Mouse (Mus musculus) liver, embryonic 14.5 days (tissue): ENCODE results near the gene Dhx37. TPM values are rescaled to one million over a fixed set of nuclear protein-coding genes. Genes with fewer than 3 reads are reported as not detected.
A peak's percentile ranks its signal among the peaks of the same experiment; 100 is the strongest.

Experiments
- ATAC-seq: fragments of 200-750 bp; cut with Nextera tagmentation; 2 replicates; pipeline ENCODE4 v1.8.0; 2017; ENCODE audit warnings: moderate number of reproducible peaks, mild to moderate bottlenecking, moderate library complexity; ENCODE audit not compliant: insufficient read depth
- DNase-seq, 3 experiments: peaks; one replicate each; pipeline ENCODE4 v3.0.0-alpha.2; 2012 to 2013; ENCODE audit warnings: low read depth in 3 of 3, low spot score in 3 of 3
- H3K27ac ChIP-seq: fragments of 300-500 bp; sonication (generic); 2 replicates; pipeline ENCODE4 v1.5.1; 2014; ENCODE audit warnings: moderate library complexity, mild to moderate bottlenecking, control low read depth, inconsistent platforms
- H3K27me3 ChIP-seq: fragments of 300-500 bp; sonication (generic); 2 replicates; pipeline ENCODE4 v1.6.1; 2014; ENCODE audit warnings: mild to moderate bottlenecking, low read length, moderate library complexity; ENCODE audit not compliant: control insufficient read depth, insufficient read depth
- H3K36me3 ChIP-seq: fragments of 300-500 bp; sonication (generic); replicated peaks from 2 replicates; pipeline ENCODE4 v1.6.1; 2014; ENCODE audit warnings: low read depth; ENCODE audit not compliant: control insufficient read depth, insufficient read depth
- H3K4me1 ChIP-seq, 2 experiments: fragments of 200-500 bp in 1 of 2; fragments of 300-500 bp in 1 of 2; sonication (generic) in 1 of 2; replicated peaks; 2 replicates each; pipeline ENCODE4 v1.6.1; 2012 to 2014; ENCODE audit warnings: antibody characterized with exemption in 1 of 2, inconsistent platforms in 1 of 2, low read length in 1 of 2; ENCODE audit not compliant: control insufficient read depth in 2 of 2, insufficient read depth in 2 of 2
- H3K4me2 ChIP-seq: fragments of 300-500 bp; sonication (generic); 2 replicates; pipeline ENCODE4 v1.6.1; 2014; ENCODE audit warnings: low read depth, mild to moderate bottlenecking, control low read depth, moderate library complexity
- H3K4me3 ChIP-seq, 2 experiments: fragments of 200-500 bp in 1 of 2; fragments of 300-500 bp in 1 of 2; sonication (generic) in 1 of 2; 2 replicates each; pipeline ENCODE4 v1.5.1; 2012 to 2014; ENCODE audit warnings: low read depth in 2 of 2, low read length in 2 of 2, mild to moderate bottlenecking in 2 of 2, control low read depth in 1 of 2, inconsistent platforms in 1 of 2, moderate library complexity in 1 of 2; ENCODE audit not compliant: insufficient read depth in 1 of 2
- H3K9ac ChIP-seq: fragments of 300-500 bp; sonication (generic); replicated peaks from 2 replicates; pipeline ENCODE4 v1.6.1; 2014; ENCODE audit warnings: mild to moderate bottlenecking, control low read depth, moderate library complexity
- H3K9me3 ChIP-seq: fragments of 300-500 bp; sonication (generic); 2 replicates; pipeline ENCODE4 v1.6.1; 2016; ENCODE audit warnings: low read length, mixed read lengths; ENCODE audit not compliant: control insufficient read depth
- CTCF ChIP-seq: IDR thresholded peaks from 2 replicates; pipeline ENCODE4 v1.5.1; 2016; ENCODE audit warnings: antibody characterized with exemption, low read depth, control low read depth
- EP300 ChIP-seq: IDR thresholded peaks from 2 replicates; pipeline ENCODE4 v1.6.1; 2016; ENCODE audit warnings: antibody characterized with exemption, low read depth
- WGBS: fragments of 180-500 bp; shearing (Covaris S2); extraction: QIAGEN DNeasy Blood & Tissue Kit; methylation state at CpG from one replicate; pipeline ENCODE4 v1.1.7; 2014; ENCODE audit not compliant: insufficient replicate concordance; 5-methylcytosine and 5-hydroxymethylcytosine counted together
- polyA plus RNA-seq, 2 experiments: library from polyadenylated mRNA; depleted of rRNA in 1 of 2; stranded (reverse) in 1 of 2; unstranded in 1 of 2; fragments of >200 nt; fragmentation: Nextera tagmentation in 1 of 2; extraction: Ambion mirVana in 1 of 2; gene quantifications; 2 replicates each; pipeline versions ENCODE4 v1.2.1 to v1.2.3; 2012 to 2014

Gene Dhx37
- polyA plus RNA-seq, 2 experiments, result 2.2 to 8.1 TPM

DNA sequence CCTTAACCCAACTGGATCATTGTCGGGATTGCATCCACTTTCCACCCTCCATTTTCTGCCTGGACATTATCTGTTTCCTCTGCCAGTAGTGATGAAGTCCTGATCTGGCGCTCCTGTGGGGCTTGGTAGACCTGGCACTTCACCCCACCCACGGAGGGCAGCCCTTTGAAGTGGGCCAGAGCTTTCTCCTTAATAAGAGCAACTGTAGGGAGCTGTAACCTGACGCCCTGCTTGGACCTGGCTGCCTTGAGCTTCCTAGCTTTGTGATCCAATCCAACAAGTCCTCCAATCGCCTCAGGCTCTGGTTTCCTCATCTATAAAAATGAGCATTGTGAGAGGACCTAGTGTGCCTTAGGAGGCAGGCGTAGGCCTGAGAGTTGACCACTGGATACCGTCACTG is 43.6 kb upstream of the Dhx37 start:
- Histone ChIP-seq H3K4me1 (peaks cover 18 to 21% of the 10 kb centered on the region in 2 experiments), H3K36me3 (no peaks in the 10 kb centered on the region), H3K4me3 (no peak overlapping the region), H3K4me2 (peak overlapping the region; percentile 82), H3K9ac (no peak overlapping the region), H3K9me3 (no peaks in the 10 kb centered on the region), H3K27me3 (no peaks in the 10 kb centered on the region), H3K27ac (no peak overlapping the region)
- WGBS, result 77% methylated on average over 7 of the region's 7 CpGs
- TF ChIP-seq EP300 (no peak), CTCF (no peak)
- no peak for ATAC-seq
- no peak for DNase-seq

DNA sequence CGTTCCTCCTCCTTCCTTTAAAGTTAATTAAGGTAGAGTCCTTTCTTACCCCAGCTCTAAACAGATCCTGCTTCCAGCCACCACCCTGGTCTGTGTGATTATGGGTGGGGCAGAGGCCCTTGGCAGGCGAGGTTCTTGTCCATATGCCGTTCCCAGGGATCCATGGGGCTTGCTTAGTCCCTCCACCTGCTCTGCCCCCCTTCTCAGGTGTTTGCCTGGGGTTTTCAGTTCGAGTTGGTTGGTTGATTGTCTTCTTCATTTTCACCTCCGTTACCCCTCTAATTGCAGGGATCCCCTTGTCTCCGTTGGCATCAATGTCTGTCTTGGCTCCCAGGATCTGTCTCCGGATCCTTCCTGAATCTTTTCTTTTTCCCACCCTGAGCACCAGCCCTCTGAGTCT is 42.9 kb upstream of the Dhx37 start:
- ATAC-seq, result no peak
- Histone ChIP-seq H3K27ac (no peak overlapping the region), H3K9me3 (no peaks in the 10 kb centered on the region), H3K4me3 (peak overlapping the region; percentile 68 to 71), H3K9ac (peak overlapping the region; percentile 67; the same call in 1 of the 2 replicates), H3K36me3 (no peaks in the 10 kb centered on the region), H3K4me2 (peak overlapping the region; percentile 82), H3K4me1 (peaks cover 18 to 21% of the 10 kb centered on the region in 2 experiments), H3K27me3 (no peaks in the 10 kb centered on the region)
- no peak for DNase-seq
- 54% methylated on average over 7 of the region's 7 CpGs for WGBS
- TF ChIP-seq EP300 (no peak), CTCF (no peak)

DNA sequence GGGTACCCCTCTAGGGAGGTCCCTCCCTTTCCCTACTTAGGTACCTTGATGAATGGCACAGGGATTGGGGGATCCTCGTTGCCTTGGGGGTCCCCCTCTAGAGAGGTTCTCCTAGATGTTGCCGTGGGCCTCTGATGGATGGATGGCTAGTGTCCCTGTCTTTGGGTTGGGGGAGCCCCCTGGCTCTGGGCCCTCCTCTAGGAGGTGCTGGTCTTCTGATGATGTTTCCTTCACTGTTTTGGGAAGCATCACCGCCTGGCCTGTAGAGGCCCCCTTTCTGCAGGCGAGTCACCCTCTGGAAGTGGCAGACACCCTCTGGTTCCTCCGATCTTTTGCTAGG is 42.3 kb upstream of the Dhx37 start:
- H3K4me3 ChIP-seq, result peak overlapping the region; percentile 68 to 71
- peaks cover 18 to 21% of the 10 kb centered on the region in 2 experiments for H3K4me1 ChIP-seq
- H3K36me3 ChIP-seq, result no peaks in the 10 kb centered on the region
- WGBS, result 20% methylated on average over 5 of the region's 5 CpGs
- peak overlapping the region; percentile 82 for H3K4me2 ChIP-seq
- peak overlapping the region; percentile 67 for H3K9ac ChIP-seq
- no peak; the same call in 1 of the 2 replicates for ATAC-seq
- H3K9me3 ChIP-seq, result no peaks in the 10 kb centered on the region
- no peak overlapping the region for H3K27ac ChIP-seq
- TF ChIP-seq CTCF (peak; percentile 8; the same call in 1 of the 2 replicates), EP300 (no peak)
- no peaks in the 10 kb centered on the region for H3K27me3 ChIP-seq
- DNase-seq, result no peak

DNA sequence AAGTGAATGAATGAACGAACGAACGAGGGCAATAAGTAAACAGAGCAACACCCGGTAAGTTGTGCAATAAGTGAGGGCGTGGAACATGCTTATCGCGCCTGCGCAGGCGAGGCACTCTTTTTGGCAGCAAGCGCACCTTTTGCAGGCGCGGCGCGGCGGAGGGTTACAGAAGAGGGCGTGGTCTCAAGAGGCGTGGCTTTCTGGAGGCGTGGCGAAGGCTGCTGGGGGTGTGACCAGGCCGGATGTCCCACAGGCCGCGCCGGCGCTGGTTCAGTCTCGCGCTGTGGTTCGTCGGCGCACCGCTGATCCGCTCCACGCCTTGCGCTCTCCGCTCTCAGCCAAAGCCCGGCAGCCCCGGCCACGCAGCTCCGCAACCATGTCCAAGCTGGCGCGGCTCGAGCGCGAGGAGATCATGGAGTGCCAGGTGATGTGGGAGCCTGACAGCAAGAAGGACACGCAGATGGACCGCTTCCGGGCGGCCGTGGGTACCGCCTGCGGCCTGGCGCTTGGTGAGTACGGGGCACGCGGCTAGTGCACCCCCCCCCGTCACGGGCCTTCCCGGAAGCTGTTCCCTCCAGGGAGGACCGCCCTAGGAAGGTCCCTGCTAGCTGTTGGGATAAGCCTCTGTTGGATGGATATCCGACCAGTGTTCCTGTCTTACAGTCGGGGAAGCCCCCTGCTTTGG is 41.8 kb upstream of the Dhx37 start, which contains the start of gene Aacs:
Gene Aacs, plus strand, starts transcription at position 214 of the 685 bp plus-strand sequence.
- peak within 1 kb of the TSS; percentile 97 for H3K27ac ChIP-seq
- H3K9me3 ChIP-seq, result no peaks in the 10 kb centered on the region
- peak within 1 kb of the TSS; percentile 68 to 71 for H3K4me3 ChIP-seq
- DNase-seq, result peak; percentile 91 to 94 (median 91)
- H3K36me3 ChIP-seq, result no peaks in the 10 kb centered on the region
- H3K4me2 ChIP-seq, result peak within 1 kb of the TSS; percentile 82
- H3K27me3 ChIP-seq, result no peaks in the 10 kb centered on the region
- peak within 1 kb of the TSS; percentile 76 for H3K9ac ChIP-seq
- H3K4me1 ChIP-seq, result peaks cover 18 to 21% of the 10 kb centered on the region in 2 experiments
- TF ChIP-seq CTCF (no peak), EP300 (peak; percentile 86)
- 0% methylated on average over 49 of the region's 60 CpGs for WGBS
- peak; percentile 90 for ATAC-seq

DNA sequence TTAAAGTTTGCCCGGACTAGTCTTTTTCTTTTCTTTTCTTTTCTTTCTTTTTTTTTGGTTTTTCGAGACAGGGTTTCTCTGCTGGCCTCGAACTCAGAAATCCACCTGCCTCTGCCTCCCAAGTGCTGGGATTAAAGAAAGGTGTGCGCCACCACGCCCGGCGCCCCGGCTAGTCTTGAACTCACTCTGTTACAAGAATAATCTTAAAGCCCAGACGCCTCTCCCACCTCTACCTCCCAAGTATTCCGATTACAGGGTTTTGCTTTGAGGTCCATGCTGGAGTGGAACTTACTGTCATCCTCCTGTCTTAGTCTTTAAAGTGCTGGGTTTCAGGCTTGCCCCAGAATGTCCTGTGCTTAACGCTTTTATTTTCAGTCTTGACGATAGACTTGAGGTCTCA is 41.1 kb upstream of the Dhx37 start:
- H3K27me3 ChIP-seq, result no peaks in the 10 kb centered on the region
- H3K36me3 ChIP-seq, result no peaks in the 10 kb centered on the region
- peak overlapping the region; percentile 68 to 70 for H3K4me3 ChIP-seq
- no peaks in the 10 kb centered on the region for H3K9me3 ChIP-seq
- H3K4me1 ChIP-seq, result peaks cover 18 to 22% of the 10 kb centered on the region in 2 experiments
- H3K27ac ChIP-seq, result peak overlapping the region; percentile 97
- TF ChIP-seq CTCF, result no peak
- TF ChIP-seq EP300, result no peak
- 57% methylated on average over 12 of the region's 12 CpGs for WGBS
- H3K4me2 ChIP-seq, result peak overlapping the region; percentile 82
- peak; percentile 17; the same call in 1 of the 2 replicates for ATAC-seq
- no peak for DNase-seq
- H3K9ac ChIP-seq, result peak overlapping the region; percentile 76
